Mouse (Mus musculus): ENCODE data around the gene Ugt1a7c. TPM values are rescaled to one million over a fixed set of nuclear protein-coding genes. Genes with fewer than 3 reads are reported as not detected.

Gene Ugt1a7c
- polyA plus RNA-seq, 1 experiment from 2014 or later, result 0.94 TPM

DNA sequence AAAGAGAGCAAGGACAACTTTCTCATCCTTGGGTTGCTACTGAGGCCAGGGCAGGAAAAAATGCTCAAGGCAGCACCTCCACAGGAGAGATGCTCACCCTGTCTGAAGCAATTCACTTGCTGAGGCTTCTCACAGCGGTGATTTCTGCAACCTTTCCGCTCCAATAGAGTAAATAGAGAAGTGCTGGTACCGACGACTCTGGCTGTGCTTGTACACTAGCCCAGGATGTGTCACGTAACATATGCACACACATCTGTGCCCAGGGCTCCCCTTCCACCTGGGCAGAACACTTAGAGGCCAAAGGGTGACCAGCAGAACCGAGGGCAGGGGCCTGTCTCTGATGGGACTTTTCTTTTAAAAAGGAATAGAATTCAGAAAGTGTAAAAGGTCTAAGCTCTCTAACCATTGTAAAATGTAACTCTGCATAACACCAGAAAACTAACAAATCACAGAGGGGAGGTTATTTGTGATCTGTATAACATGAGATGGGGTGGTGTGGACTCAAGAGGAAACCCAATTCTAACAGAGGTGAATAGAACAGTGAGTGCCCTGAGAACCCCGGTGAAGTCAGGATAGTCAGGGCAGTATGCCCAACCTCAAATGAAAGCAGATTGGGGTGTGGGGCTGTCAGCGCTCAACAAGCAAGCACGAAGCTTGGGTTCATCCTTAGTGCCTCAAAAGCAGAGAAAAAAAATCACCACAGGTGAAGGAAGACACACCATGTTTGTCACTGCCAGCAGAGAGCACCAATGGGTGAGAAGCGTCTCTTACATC is 165.9 kb downstream of the Ugt1a7c start:
- Histone ChIP-seq H3K9ac (ENCODE audit: low read depth, low read length) (no peak overlapping the region), H3K4me3 (ENCODE audit: low read depth, low read length) (no peak overlapping the region), H3K9me3 (replicated peaks; ENCODE audit: control insufficient read depth, low read length, poor library complexity, severe bottlenecking) (peaks cover 18% of the 10 kb centered on the region), H3K36me3 (ENCODE audit: control insufficient read depth, insufficient read depth, low read length) (peaks cover 54% of the 10 kb centered on the region), H3K27me3 (ENCODE audit: control insufficient read depth, insufficient read depth, low read depth, low read length) (no peaks in the 10 kb centered on the region), H3K4me2 (ENCODE audit: low read length) (no peak overlapping the region), H3K4me1 (ENCODE audit: control insufficient read depth, insufficient read depth, low read length) (no peaks in the 10 kb centered on the region), H3K27ac (ENCODE audit: low read length) (no peak overlapping the region)
- ATAC-seq, result no peak
- WGBS, result 84% methylated on average over 10 of the region's 10 CpGs

DNA sequence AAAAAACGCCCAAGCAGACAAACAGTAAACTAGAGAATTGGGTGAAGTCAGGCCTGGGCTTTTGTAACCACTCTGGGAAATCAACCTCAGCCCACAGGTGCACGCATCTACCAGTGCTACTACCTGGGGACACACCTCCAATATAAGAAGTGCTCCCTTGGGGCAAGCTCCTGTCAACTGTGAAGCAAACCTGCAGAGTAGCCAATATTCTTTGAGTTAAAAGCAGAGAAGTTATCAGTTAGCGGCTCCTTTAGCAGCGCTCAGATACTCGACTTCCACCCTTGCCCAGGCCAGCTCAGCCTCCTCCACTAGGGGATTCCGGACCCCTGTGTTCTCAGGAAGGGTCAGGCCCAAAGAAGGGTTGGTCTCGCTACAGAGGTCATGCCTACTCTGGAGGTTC is 166.8 kb downstream of the Ugt1a7c start:
- no peak overlapping the region for H3K27ac ChIP-seq (ENCODE audit: low read length)
- no peak overlapping the region for H3K4me3 ChIP-seq (ENCODE audit: low read depth, low read length)
- H3K4me1 ChIP-seq (ENCODE audit: control insufficient read depth, insufficient read depth, low read length), result no peaks in the 10 kb centered on the region
- 87% methylated on average over 7 of the region's 7 CpGs for WGBS
- peaks cover 64% of the 10 kb centered on the region for H3K36me3 ChIP-seq (ENCODE audit: control insufficient read depth, insufficient read depth, low read length)
- H3K9me3 ChIP-seq (replicated peaks; ENCODE audit: control insufficient read depth, low read length, poor library complexity, severe bottlenecking), result peaks cover 9% of the 10 kb centered on the region
- ATAC-seq, result no peak
- no peak overlapping the region for H3K9ac ChIP-seq (ENCODE audit: low read depth, low read length)
- no peaks in the 10 kb centered on the region for H3K27me3 ChIP-seq (ENCODE audit: control insufficient read depth, insufficient read depth, low read depth, low read length)
- H3K4me2 ChIP-seq (ENCODE audit: low read length), result no peak overlapping the region

DNA sequence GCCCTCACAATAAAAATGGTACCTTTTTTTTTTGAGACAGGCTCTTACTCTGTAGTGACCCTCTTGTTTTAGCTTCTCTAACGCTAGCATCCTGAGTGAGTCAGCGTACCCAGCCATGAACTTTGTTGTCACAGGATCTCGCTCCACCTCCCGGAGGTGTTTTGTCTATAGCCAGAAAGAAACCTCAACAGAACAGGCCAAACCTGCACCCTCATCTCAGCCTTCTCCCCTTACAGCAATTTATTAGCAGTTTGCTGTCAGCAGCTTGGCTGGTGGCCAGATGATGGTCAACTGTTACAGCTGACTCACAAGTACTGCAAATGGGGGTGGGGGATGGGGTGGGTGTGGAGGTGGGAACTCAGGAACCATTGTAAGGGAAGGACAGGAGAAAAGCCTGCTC is 167.4 kb downstream of the Ugt1a7c start:
- Histone ChIP-seq H3K4me1 (ENCODE audit: control insufficient read depth, insufficient read depth, low read length) (no peaks in the 10 kb centered on the region), H3K36me3 (ENCODE audit: control insufficient read depth, insufficient read depth, low read length) (peaks cover 69% of the 10 kb centered on the region), H3K4me2 (ENCODE audit: low read length) (no peak overlapping the region), H3K27ac (ENCODE audit: low read length) (no peak overlapping the region), H3K27me3 (ENCODE audit: control insufficient read depth, insufficient read depth, low read depth, low read length) (no peaks in the 10 kb centered on the region), H3K4me3 (ENCODE audit: low read depth, low read length) (no peak overlapping the region), H3K9ac (ENCODE audit: low read depth, low read length) (no peak overlapping the region), H3K9me3 (replicated peaks; ENCODE audit: control insufficient read depth, low read length, poor library complexity, severe bottlenecking) (peaks cover 4% of the 10 kb centered on the region; the same call in 1 of the 2 replicates)
- WGBS, result 90% methylated on average over 4 of the region's 4 CpGs
- ATAC-seq, result no peak

DNA sequence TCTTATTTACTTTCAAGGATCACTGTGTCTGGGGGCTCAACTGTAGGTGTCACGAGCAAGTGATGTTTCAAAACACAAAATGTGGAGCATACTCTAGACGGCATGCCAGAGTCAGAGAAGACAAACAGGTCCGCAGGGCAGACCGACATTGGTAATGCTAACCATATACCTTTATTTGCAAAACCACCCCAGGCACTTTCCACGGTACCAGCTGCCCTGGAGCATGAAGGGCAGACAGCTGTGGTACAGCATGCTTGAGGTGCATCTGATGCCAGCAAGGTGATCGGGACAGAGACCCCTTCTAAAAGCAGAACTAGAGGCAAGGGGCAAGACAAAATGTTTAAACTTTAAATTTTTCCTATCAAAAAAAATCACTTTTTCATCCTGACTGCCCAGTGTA is 168.1 kb downstream of the Ugt1a7c start:
- no peaks in the 10 kb centered on the region for H3K4me1 ChIP-seq (ENCODE audit: control insufficient read depth, insufficient read depth, low read length)
- H3K4me3 ChIP-seq (ENCODE audit: low read depth, low read length), result no peak overlapping the region
- no peaks in the 10 kb centered on the region for H3K27me3 ChIP-seq (ENCODE audit: control insufficient read depth, insufficient read depth, low read depth, low read length)
- peaks cover 76% of the 10 kb centered on the region for H3K36me3 ChIP-seq (ENCODE audit: control insufficient read depth, insufficient read depth, low read length)
- ATAC-seq, result no peak
- no peaks in the 10 kb centered on the region for H3K9me3 ChIP-seq (replicated peaks; ENCODE audit: control insufficient read depth, low read length, poor library complexity, severe bottlenecking)
- H3K4me2 ChIP-seq (ENCODE audit: low read length), result no peak overlapping the region
- H3K9ac ChIP-seq (ENCODE audit: low read depth, low read length), result no peak overlapping the region
- WGBS, result 78% methylated on average over 6 of the region's 6 CpGs
- no peak overlapping the region for H3K27ac ChIP-seq (ENCODE audit: low read length)

DNA sequence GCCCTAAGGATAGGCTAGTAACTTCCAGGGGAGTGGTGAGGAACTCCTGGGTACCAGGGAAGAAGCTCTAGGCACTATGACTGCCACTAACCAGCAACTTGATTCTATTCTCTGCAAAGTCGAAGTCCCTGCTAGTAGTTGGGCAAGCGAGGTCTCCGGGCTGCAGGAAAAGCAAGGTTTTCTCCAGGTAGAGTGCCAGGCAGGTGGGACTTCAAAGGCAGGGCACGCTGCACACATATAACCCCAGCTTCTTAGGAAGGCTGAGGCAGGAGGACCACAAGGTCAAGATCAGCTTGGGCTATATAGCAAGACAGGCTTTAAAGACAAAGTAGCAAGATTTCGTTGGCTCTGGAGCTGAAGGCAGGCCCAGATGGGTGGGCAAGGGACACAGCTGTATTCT is 168.9 kb downstream of the Ugt1a7c start:
- ATAC-seq, result no peak
- H3K27ac ChIP-seq (ENCODE audit: low read length), result no peak overlapping the region
- no peak overlapping the region for H3K4me2 ChIP-seq (ENCODE audit: low read length)
- no peak overlapping the region for H3K4me3 ChIP-seq (ENCODE audit: low read depth, low read length)
- H3K27me3 ChIP-seq (ENCODE audit: control insufficient read depth, insufficient read depth, low read depth, low read length), result no peaks in the 10 kb centered on the region
- no peak overlapping the region for H3K9ac ChIP-seq (ENCODE audit: low read depth, low read length)
- H3K36me3 ChIP-seq (ENCODE audit: control insufficient read depth, insufficient read depth, low read length), result peaks cover 84% of the 10 kb centered on the region
- H3K9me3 ChIP-seq (replicated peaks; ENCODE audit: control insufficient read depth, low read length, poor library complexity, severe bottlenecking), result no peaks in the 10 kb centered on the region
- H3K4me1 ChIP-seq (ENCODE audit: control insufficient read depth, insufficient read depth, low read length), result no peaks in the 10 kb centered on the region
- 94% methylated on average over 5 of the region's 5 CpGs for WGBS

DNA sequence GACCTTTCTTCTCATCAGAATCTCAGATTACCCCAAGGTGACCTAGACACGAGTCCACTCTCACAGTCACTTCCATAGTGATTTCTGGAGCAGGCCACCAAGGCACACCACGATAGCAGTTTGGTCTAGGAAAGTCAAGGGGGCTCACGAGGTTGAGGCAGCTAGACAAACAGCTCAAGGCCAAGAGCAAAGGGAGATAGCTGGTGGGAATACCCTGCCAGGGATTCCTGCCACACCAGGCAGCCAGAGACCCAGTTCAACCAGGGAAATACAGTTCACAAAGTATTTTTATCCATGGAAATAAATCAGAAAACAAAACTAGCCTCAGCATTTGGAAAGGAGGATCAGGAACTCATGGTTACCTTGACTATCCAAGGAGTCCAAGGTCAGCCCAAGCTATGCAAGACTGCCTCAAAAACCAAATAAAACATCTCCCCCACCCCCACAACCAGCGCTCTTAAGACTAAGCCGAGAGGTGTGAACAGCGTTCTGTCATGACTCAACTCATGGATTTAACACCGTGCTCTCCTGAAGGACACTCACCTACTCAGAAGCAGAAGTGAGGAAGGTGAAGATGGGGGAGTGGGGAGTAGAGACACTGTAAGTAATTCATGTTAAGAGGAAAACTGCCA is 169.5 kb downstream of the Ugt1a7c start:
- Histone ChIP-seq H3K36me3 (ENCODE audit: control insufficient read depth, insufficient read depth, low read length) (peaks cover 90% of the 10 kb centered on the region), H3K27ac (ENCODE audit: low read length) (no peak overlapping the region), H3K9me3 (replicated peaks; ENCODE audit: control insufficient read depth, low read length, poor library complexity, severe bottlenecking) (no peaks in the 10 kb centered on the region), H3K9ac (ENCODE audit: low read depth, low read length) (no peak overlapping the region), H3K27me3 (ENCODE audit: control insufficient read depth, insufficient read depth, low read depth, low read length) (no peaks in the 10 kb centered on the region), H3K4me2 (ENCODE audit: low read length) (no peak overlapping the region), H3K4me1 (ENCODE audit: control insufficient read depth, insufficient read depth, low read length) (no peaks in the 10 kb centered on the region), H3K4me3 (ENCODE audit: low read depth, low read length) (no peak overlapping the region)
- no peak for ATAC-seq
- WGBS, result 92% methylated on average over 7 of the region's 7 CpGs

DNA sequence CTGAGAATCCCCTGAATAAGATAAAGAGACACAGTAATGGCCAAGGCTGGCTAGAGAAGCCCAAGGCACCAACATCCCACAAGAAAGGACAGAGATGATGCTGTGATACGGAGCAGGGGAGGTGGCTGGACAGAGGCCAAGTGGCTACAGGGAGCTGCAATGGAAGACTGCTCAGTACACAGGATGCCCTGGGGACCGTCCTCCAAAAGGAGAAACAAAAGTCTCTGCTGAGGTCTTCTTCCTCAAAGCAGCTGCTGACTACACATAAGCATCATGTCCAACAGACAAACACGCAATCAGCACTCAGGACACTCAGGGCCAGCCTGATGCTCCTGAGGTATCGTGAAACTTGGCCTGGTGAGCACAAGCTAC is 170.0 kb downstream of the Ugt1a7c start:
- Histone ChIP-seq H3K4me3 (ENCODE audit: low read depth, low read length) (no peak overlapping the region), H3K4me2 (ENCODE audit: low read length) (no peak overlapping the region), H3K9me3 (replicated peaks; ENCODE audit: control insufficient read depth, low read length, poor library complexity, severe bottlenecking) (no peaks in the 10 kb centered on the region), H3K4me1 (ENCODE audit: control insufficient read depth, insufficient read depth, low read length) (no peaks in the 10 kb centered on the region), H3K9ac (ENCODE audit: low read depth, low read length) (no peak overlapping the region), H3K36me3 (ENCODE audit: control insufficient read depth, insufficient read depth, low read length) (peaks cover 93% of the 10 kb centered on the region), H3K27me3 (ENCODE audit: control insufficient read depth, insufficient read depth, low read depth, low read length) (no peaks in the 10 kb centered on the region), H3K27ac (ENCODE audit: low read length) (no peak overlapping the region)
- no peak for ATAC-seq
- 82% methylated on average over 4 of the region's 4 CpGs for WGBS

DNA sequence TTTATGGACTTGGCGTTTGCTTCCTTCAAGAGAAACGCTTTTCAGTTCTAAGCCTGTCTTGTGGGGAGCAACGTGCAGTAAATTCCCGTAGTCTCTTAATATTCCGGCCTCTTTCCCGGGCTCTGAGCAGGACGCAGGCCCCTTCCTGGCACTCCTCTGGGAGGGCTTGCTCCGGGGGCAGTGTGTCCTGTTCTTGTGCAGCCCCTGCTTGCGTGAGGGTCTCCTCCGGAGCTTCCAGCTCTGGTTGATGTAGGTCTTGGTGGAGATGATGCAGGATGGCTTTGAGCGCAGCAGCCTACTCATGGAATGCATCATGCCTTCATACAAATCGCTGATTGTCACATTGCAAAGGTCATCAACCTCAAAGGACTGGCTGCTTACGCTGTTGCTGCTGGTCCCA is 171.3 kb downstream of the Ugt1a7c start:
- no peak for ATAC-seq

DNA sequence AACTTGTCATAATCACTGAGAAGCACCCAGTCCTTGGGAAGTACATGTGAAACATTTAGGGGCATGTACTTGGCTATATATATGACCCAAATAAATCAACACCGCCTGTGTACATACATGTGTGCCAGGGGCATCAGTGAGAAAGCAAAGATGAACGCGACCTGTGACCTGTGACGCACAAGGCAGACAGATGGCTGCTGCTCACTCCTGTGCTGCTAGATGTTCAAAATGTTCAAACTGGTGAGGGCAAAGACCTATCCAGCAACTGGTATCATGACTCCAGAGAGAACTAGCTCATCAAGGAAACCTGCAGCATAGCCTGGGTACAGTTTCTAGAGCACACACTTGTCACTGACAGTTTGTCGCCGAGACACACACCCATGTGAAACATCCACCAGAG is 172.6 kb downstream of the Ugt1a7c start:
- no peaks in the 10 kb centered on the region for H3K4me1 ChIP-seq (ENCODE audit: control insufficient read depth, insufficient read depth, low read length)
- H3K27ac ChIP-seq (ENCODE audit: low read length), result no peak overlapping the region
- no peaks in the 10 kb centered on the region for H3K27me3 ChIP-seq (ENCODE audit: control insufficient read depth, insufficient read depth, low read depth, low read length)
- no peak overlapping the region for H3K9ac ChIP-seq (ENCODE audit: low read depth, low read length)
- peak; percentile 1; the same call in 1 of the 2 replicates for ATAC-seq
- H3K4me2 ChIP-seq (ENCODE audit: low read length), result no peak overlapping the region
- WGBS, result 95% methylated on average over 6 of the region's 6 CpGs
- no peaks in the 10 kb centered on the region for H3K9me3 ChIP-seq (replicated peaks; ENCODE audit: control insufficient read depth, low read length, poor library complexity, severe bottlenecking)
- H3K36me3 ChIP-seq (ENCODE audit: control insufficient read depth, insufficient read depth, low read length), result peaks cover 78% of the 10 kb centered on the region
- no peak overlapping the region for H3K4me3 ChIP-seq (ENCODE audit: low read depth, low read length)

More for the DNA sequence above, 171.3 kb downstream of the Ugt1a7c start:
- Histone ChIP-seq H3K4me1 (ENCODE audit: control insufficient read depth, insufficient read depth, low read length) (no peaks in the 10 kb centered on the region), H3K9ac (ENCODE audit: low read depth, low read length) (no peak overlapping the region), H3K9me3 (replicated peaks; ENCODE audit: control insufficient read depth, low read length, poor library complexity, severe bottlenecking) (no peaks in the 10 kb centered on the region), H3K27ac (ENCODE audit: low read length) (no peak overlapping the region), H3K36me3 (ENCODE audit: control insufficient read depth, insufficient read depth, low read length) (peaks cover 88% of the 10 kb centered on the region), H3K4me3 (ENCODE audit: low read depth, low read length) (no peak overlapping the region), H3K4me2 (ENCODE audit: low read length) (no peak overlapping the region), H3K27me3 (ENCODE audit: control insufficient read depth, insufficient read depth, low read depth, low read length) (no peaks in the 10 kb centered on the region)
- 91% methylated on average over 13 of the region's 13 CpGs for WGBS

All from midbrain, embryonic 16.5 days (tissue).